Mouse (Mus musculus): ENCODE measurements around the gene Thada.
"Not testable (repeated sequence)": the region's sequence is repeated elsewhere in the genome, so short reads cannot be mapped to it uniquely, and the experiment has no call there.

Gene Thada

GRCm38 (mm10) chr17:84226681-84227080 lies 239.3 kb downstream of the Thada start:
- in situ Hi-C loops (cut with MboI, MseI) = no loop called here

- in situ Hi-C loops (cut with MboI, MseI) = no loop called here
Observed at GRCm38 (mm10) chr17:84226231-84226630, 239.8 kb downstream of the Thada start.

GRCm38 (mm10) chr17:84224217-84224887 lies 241.7 kb downstream of the Thada start:
- in situ Hi-C loops (cut with MboI, MseI) = no loop called here

- in situ Hi-C loops (cut with MboI, MseI) = not testable (repeated sequence)
Observed at GRCm38 (mm10) chr17:84218841-84219240, 247.2 kb downstream of the Thada start.

GRCm38 (mm10) chr17:84217696-84218095 lies 248.3 kb downstream of the Thada start:
- in situ Hi-C loops (cut with MboI, MseI) = no loop called here

GRCm38 (mm10) chr17:84215264-84215960 lies 250.6 kb downstream of the Thada start:
- in situ Hi-C loops (cut with MboI, MseI) = no loop called here

GRCm38 (mm10) chr17:84213464-84213863 lies 252.5 kb downstream of the Thada start:
- in situ Hi-C loops (cut with MboI, MseI) = no loop called here

GRCm38 (mm10) chr17:84207611-84208010 lies 258.4 kb downstream of the Thada start:
- in situ Hi-C loops (cut with MboI, MseI) = no loop called here

- in situ Hi-C loops (cut with MboI, MseI) = no loop called here
Observed at GRCm38 (mm10) chr17:84206239-84206638, 259.8 kb downstream of the Thada start.

GRCm38 (mm10) chr17:84204962-84205361 lies 261.0 kb downstream of the Thada start:
- in situ Hi-C loops (cut with MboI, MseI) = no loop called here

- in situ Hi-C loops (cut with MboI, MseI) = no loop called here
Observed at GRCm38 (mm10) chr17:84203340-84203739, 262.7 kb downstream of the Thada start.

- in situ Hi-C loops (cut with MboI, MseI) = no loop called here
Observed at GRCm38 (mm10) chr17:84201183-84201582, 264.8 kb downstream of the Thada start.

- in situ Hi-C loops (cut with MboI, MseI) = loop anchor here (5.0 to 10.0 kb wide), 2 partner anchors 226 to 293 kb away; no protein-coding TSS in a partner anchor
Observed at GRCm38 (mm10) chr17:84197912-84198344, 268.1 kb downstream of the Thada start.

GRCm38 (mm10) chr17:84196329-84196728 lies 269.7 kb downstream of the Thada start:
- in situ Hi-C loops (cut with MboI, MseI) = loop anchor here (5.0 to 10.0 kb wide), 2 partner anchors 224 to 292 kb away; no protein-coding TSS in a partner anchor

GRCm38 (mm10) chr17:84195835-84196234 lies 270.2 kb downstream of the Thada start:
- in situ Hi-C loops (cut with MboI, MseI) = loop anchor here (5.0 to 10.0 kb wide), 2 partner anchors 224 to 291 kb away; no protein-coding TSS in a partner anchor

- in situ Hi-C loops (cut with MboI, MseI) = loop anchor here (5.0 to 10.0 kb wide), 2 partner anchors 223 to 290 kb away; no protein-coding TSS in a partner anchor
Observed at GRCm38 (mm10) chr17:84195003-84195395, 271.0 kb downstream of the Thada start.

- in situ Hi-C loops (cut with MboI, MseI) = loop anchor here (5.0 to 10.0 kb wide), 2 partner anchors 222 to 290 kb away; no protein-coding TSS in a partner anchor
Observed at GRCm38 (mm10) chr17:84194282-84195002, 271.6 kb downstream of the Thada start.

GRCm38 (mm10) chr17:84193411-84193810 lies 272.6 kb downstream of the Thada start:
- in situ Hi-C loops (cut with MboI, MseI) = loop anchor here (10.0 kb wide), 1 partner anchor 289 kb away; no protein-coding TSS in a partner anchor

- in situ Hi-C loops (cut with MboI, MseI) = loop anchor here (10.0 kb wide), 1 partner anchor 287 kb away; no protein-coding TSS in a partner anchor
Observed at GRCm38 (mm10) chr17:84191946-84192345, 274.1 kb downstream of the Thada start.

GRCm38 (mm10) chr17:84190885-84191284 lies 275.1 kb downstream of the Thada start:
- in situ Hi-C loops (cut with MboI, MseI) = loop anchor here (10.0 kb wide), 1 partner anchor 286 kb away; no protein-coding TSS in a partner anchor

GRCm38 (mm10) chr17:84189127-84189854 lies 276.7 kb downstream of the Thada start:
- in situ Hi-C loops (cut with MboI, MseI) = loop anchor here (5.0 kb wide), 2 partner anchors 72 to 1508 kb away; no protein-coding TSS in a partner anchor

Data from regulatory T cell (primary cell).